Mouse (Mus musculus): ENCODE data around the gene Pbx1. TPM values are rescaled to one million over a fixed set of nuclear protein-coding genes. Genes with fewer than 3 reads are reported as not detected.

The Pbx1 gene
- total RNA-seq (2023) = 10 to 100 TPM; 53.8 to 68.1 TPM

DNA sequence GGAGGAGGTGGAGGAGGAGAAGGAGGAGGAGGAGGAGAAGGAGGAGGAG is at the start of gene Pbx1:
TSS of gene Pbx1 (minus strand) at position 39 of the 49 bp plus-strand sequence.

Data from neutrophil, adult 59 days (primary cell).